Mouse (Mus musculus): ENCODE measurements around the gene Armh1.
A peak's percentile ranks its signal among the peaks of the same experiment; 100 is the strongest.

The Armh1 gene

GRCm38 (mm10) chr4:117251801-117252316 lies at the start of gene Armh1, which contains the start of gene Tmem53:
Gene Armh1 (minus strand): TSS chr4:117252125.
Gene Tmem53 (plus strand): TSS chr4:117251951.
- DNase-seq = peak; percentile 95 to 98

- no peak for DNase-seq
Measured at GRCm38 (mm10) chr4:117299921-117300320, 48.0 kb upstream of the Armh1 start.

GRCm38 (mm10) chr4:117297819-117298218 lies 45.9 kb upstream of the Armh1 start:
- DNase-seq = no peak

- no peak for DNase-seq
Measured at GRCm38 (mm10) chr4:117296849-117297593, 45.1 kb upstream of the Armh1 start.

GRCm38 (mm10) chr4:117291696-117292095 lies 39.8 kb upstream of the Armh1 start:
- DNase-seq = no peak

- DNase-seq = peak; percentile 81 to 91
Measured at GRCm38 (mm10) chr4:117288927-117289801, 37.2 kb upstream of the Armh1 start.

GRCm38 (mm10) chr4:117288277-117288926 lies 36.5 kb upstream of the Armh1 start:
- no peak for DNase-seq

GRCm38 (mm10) chr4:117284363-117284762 lies 32.4 kb upstream of the Armh1 start:
- no peak for DNase-seq

- no peak for DNase-seq
Measured at GRCm38 (mm10) chr4:117283271-117284191, 31.6 kb upstream of the Armh1 start.

GRCm38 (mm10) chr4:117281090-117281845 lies 29.3 kb upstream of the Armh1 start:
- DNase-seq = no peak

GRCm38 (mm10) chr4:117280397-117280930 lies 28.5 kb upstream of the Armh1 start:
- no peak for DNase-seq

GRCm38 (mm10) chr4:117279253-117279642 lies 27.3 kb upstream of the Armh1 start:
- no peak for DNase-seq

- DNase-seq = no peak
Measured at GRCm38 (mm10) chr4:117278381-117279252, 26.7 kb upstream of the Armh1 start.

- no peak for DNase-seq
Measured at GRCm38 (mm10) chr4:117277687-117278086, 25.8 kb upstream of the Armh1 start.

- DNase-seq = no peak
Measured at GRCm38 (mm10) chr4:117277021-117277420, 25.1 kb upstream of the Armh1 start.

- DNase-seq = peak in 1 of 2 experiments; percentile 56
Measured at GRCm38 (mm10) chr4:117276281-117276711, 24.4 kb upstream of the Armh1 start.

GRCm38 (mm10) chr4:117274720-117275119 lies 22.8 kb upstream of the Armh1 start:
- DNase-seq = no peak

GRCm38 (mm10) chr4:117272459-117272858 lies 20.5 kb upstream of the Armh1 start:
- peak in 1 of 2 experiments; percentile 62 for DNase-seq

- DNase-seq = peak; percentile 75 to 87
Measured at GRCm38 (mm10) chr4:117270278-117270677, 18.4 kb upstream of the Armh1 start.

All from kidney, postnatal 25 days (tissue).